Mouse (Mus musculus) adrenal gland (tissue): Measurements from ENCODE around the gene Srp14.

Experiments
- intact Hi-C: fragments of 180-260 bp; cut with DNase I; formaldehyde crosslinking; loops from one replicate; pipeline ENCODE4 v1.15.1; 2025

The Srp14 gene

DNA sequence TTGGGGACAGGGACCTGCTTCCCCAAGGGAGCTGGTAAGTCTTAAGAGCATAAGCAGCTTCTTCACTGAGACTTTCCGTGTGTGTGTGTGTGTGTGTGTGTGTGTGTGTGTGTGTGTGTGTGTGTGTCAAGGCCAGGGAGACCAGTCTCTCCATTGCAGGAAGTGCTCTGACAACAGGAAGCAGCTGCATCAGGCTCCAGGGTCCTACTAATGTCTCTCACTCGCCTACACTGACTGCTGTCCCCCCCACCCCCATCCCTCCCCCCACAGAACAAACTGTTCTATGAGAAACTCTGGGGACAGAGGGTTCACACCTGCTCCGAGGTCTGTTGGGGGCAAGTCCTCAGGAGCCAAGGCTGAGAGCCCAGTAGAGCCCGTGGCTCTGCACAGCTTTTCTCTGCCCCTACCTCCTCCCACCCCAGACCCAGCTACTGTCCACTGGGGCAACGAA lies 11.8 kb upstream of the Srp14 start:
- intact Hi-C loops: no loop called here

DNA sequence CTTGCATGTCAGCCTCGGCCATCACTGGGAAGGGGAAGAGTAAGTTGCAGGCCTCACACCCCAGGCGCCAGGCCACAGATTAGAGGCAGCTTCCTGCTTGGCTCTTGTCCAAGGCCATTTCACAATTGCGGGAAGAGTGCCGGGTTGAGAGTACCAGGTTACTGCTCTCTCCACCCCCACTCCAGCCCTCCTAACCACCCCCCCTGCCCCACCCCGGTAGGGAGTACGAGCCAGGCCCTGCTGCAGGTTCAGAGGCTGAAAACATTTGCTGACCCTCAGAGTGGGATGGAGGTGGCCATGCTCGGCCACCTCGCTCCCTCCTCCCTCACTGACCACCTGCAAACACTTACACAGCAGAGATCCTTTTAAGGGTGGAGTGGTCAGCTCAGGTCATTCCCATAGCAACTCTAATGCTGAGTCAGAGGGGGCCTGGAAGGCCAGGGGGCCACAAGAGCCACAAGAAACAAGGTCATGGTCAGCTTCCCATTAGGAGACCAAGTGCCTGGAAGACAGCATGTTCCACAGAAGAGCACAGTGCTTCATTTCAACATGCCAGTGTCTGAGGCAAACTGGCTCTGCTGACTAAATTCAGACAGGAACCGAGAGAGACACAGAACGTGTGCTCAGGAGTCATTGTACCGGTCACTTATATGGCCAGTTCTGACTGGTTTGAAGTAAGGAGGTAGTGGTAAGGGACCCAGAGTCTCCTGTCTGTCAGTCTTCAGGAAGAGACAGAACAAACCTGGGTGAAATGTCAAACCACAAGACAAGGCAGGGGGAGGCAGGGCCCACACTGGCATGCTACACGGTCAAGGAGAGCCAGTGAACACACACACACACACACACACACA lies 11.0 kb upstream of the Srp14 start:
- intact Hi-C loops: no loop called here

DNA sequence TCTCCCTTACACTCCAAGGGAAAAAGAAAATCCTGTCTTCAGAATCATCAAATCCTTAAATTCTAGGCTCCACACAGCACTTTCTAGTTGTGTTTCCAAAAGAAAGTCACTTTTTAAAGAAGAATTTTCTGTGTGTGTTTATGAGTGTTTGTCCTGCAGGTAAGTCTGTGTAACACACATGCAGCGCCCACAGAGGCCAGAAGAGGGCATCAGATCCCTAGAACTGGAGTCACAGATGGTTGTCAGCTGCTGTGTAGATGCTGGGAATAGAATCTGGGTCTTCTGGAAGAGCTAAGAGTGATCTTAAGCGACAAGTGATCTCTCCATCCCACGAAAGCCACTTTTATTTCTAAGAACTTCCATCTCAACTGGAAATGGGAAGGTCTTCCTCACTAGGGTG lies 8.3 kb upstream of the Srp14 start:
- intact Hi-C loops: loop anchor here (1.0 to 10.0 kb wide), 3 partner anchors 64 to 237 kb away; partner anchors contain the start of gene Plcb2

DNA sequence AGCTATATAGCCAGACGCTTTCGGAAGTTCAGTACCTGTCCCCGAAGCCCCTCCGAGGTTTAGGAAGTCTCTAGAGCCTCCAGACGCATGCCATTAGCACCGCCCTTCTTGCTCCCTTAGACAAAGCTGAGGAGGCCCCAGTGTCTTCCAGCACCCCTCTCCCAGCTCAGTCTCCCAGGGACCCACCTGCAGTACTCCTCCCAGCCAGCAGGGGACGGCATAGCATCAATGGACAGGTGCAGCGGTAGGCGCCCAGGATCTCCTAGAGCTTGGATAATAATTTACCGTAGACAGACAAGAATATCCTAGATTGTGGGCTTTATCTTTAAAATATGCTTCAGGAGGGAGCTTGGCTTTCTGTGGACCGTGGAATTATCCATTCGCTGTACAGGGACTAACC lies 7.4 kb upstream of the Srp14 start:
- intact Hi-C loops: loop anchor here (5.0 to 10.0 kb wide), 2 partner anchors 65 to 238 kb away; partner anchors contain the start of gene Plcb2

DNA sequence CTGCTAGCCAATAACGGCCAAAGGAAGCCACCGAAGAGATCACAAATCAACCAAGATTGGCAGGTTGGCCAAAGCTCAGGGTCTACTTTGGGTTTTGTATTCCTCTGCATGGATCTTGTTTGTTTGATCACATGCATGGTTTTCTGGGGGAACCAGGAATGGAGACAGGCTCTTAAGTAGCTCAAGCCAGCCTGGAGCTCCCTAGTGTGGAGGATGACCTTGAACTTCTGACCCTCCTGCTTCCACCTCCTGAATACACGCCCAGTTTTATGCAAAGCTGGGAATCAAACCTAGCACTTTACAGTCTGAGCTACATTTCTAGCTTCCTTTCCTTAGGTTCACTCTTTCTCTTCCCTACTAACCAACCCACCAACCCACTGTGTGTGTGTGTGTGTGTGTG lies 5.9 kb upstream of the Srp14 start:
- intact Hi-C loops: loop anchor here (5.0 to 10.0 kb wide), 2 partner anchors 67 to 239 kb away; partner anchors contain the start of gene Plcb2

DNA sequence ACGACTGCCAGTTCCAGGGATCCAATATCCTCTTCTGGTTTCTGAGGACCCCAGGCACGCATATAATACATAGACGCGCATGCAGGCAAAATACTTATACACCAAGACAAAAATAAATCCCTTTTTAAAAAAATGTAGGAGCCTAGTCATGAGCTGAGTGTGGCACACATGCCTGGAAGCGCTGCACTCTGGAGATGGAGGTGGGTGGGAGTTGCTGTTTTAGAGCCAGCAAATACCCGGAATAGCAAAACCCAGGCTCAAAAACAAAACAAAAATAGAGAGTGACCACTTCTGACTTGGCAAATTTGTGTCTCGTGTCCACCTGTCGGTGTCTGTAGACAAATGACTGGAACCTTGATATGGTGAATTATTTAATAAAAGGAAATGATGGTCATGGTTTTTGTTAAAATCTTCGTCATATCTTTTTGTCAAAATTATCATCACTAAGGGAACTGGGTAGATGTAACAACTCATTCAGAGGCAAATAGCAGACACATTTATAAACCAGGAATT lies 4.9 kb upstream of the Srp14 start:
- intact Hi-C loops: loop anchor here (10.0 kb wide), 1 partner anchor 240 kb away; the partner anchor contains the start of gene Plcb2

DNA sequence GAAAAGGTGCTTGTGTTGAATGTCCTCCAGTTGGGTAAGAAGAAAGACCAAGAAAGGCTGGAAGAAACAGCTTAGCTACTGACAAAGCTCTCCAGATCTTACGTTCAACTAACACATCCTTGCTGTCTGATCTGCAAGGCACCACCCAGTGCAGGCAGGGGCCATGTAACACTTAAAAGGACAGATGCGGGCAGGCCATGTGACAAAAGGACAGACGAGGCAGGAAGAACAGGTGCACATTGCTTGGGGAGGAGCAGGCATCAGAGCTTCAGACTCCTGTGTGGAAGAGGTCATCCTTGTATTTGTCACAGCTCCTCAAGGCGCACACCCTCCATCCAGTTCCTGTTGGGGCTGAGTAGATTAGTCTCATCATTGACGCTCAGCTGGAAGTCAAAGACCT lies 3.5 kb upstream of the Srp14 start:
- intact Hi-C loops: loop anchor here (10.0 kb wide), 1 partner anchor 242 kb away; the partner anchor contains the start of gene Plcb2

DNA sequence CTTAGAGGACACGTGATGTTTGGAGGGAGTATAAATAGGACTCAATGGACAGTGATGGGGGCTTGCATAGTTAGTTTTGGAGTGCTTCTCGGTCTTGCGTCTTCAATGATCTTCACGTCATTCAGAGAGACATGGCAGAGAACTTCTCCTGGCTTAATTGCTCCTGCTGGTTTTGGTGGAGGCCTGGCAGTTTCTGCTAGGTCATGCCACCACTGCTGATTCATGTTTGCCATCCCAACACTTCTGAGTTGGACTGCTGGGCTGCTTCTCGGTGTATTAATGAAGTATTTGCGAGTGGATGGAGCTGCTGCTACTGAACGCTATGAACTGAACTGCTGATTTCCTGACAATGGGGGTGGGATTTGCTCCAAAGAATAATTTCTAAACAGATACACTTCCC lies 1.4 kb upstream of the Srp14 start:
- intact Hi-C loops: loop anchor here (10.0 kb wide), 1 partner anchor 244 kb away; the partner anchor contains the start of gene Plcb2

DNA sequence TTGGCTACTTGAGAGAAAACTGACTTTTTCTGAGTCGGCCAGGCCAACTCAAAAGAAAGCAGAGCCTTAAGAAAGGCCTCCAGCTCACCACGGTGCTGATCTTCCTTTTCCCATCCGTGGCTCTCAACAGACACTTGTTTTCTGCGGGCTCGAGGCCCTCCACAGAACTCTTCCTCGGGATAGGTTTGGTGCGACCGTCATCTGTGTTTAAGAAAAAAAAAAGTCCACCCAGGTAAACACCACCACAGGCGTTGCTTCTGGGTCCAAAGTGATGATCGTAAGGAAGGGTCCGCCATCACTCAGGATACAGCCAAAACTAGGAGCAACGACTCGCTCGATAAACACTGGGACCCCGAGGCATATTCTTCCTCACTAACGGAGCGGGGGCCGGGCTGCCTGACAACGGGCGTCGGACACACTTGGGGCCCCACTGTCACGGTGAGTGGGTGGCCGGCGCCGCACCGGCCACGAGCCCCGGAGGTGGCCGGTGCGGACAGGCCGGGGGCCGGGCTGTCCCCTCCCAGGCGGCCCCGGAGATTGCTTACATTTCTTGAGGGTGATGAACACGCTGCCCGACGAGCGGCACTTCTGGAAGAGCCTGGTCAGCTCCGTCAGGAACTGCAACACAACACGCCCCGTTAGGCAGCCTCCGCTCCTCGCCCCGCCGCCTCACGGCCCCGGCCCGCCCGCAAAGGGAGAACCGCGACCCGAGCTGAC lies 520 bp downstream of the Srp14 start:
- intact Hi-C loops: no loop called here

DNA sequence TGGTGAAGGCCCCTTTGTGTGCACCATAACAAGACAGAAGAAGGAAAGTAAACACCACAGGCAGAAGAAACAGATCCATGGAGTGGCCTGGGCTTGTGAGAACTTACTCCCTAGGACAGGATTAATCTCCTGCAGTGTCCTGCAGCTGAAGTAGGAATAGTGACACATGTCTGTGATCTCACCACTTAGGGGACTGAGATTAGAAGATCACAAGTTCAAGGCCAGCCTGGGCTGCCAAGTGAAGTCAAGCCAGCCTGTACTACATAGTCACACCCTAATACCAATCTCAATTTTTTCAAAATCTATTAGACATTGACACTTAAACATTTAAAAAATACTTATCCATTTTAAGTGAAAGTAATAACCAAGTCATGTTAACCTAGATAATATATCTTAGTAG lies 11.2 kb downstream of the Srp14 start:
- intact Hi-C loops: no loop called here

DNA sequence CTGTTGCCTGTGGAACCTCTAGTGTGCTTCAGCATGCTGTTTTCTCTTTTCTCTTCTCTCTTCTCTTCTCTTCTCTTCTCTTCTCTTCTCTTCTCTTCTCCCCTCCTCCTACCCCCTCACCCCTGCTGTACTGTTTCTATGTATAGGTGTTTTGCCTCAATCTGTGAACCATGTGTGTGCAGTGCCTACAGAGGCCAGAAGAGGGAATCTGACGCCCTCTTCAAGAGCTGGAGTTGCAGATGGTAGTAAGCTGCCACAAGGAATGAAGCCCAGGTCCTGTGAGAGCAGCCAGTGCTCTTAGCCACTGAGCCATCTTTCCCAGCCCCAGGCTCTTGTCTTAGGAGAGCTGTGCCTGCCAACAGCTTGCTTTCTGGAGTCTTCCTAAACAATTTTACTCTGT lies 12.9 kb downstream of the Srp14 start:
- intact Hi-C loops: no loop called here

DNA sequence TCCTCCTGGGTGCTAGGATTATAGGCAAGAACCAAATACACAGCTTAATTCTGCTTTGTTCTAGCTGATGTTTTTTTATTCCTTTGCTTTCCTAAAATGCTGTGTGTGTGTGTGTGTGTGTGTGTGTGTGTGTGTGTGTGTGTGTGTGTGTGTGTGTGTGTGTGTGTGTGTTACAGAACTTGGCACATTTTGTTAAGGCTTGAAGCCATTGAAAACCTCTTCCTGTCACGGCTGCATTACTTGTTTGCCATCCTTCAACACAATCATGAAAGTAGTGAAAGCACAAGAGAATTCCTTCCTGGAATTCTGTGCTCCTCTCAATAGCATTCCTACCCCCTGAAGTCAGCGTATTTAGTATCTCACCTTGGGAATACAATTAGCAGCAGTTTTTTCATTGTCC lies 13.6 kb downstream of the Srp14 start:
- intact Hi-C loops: no loop called here

DNA sequence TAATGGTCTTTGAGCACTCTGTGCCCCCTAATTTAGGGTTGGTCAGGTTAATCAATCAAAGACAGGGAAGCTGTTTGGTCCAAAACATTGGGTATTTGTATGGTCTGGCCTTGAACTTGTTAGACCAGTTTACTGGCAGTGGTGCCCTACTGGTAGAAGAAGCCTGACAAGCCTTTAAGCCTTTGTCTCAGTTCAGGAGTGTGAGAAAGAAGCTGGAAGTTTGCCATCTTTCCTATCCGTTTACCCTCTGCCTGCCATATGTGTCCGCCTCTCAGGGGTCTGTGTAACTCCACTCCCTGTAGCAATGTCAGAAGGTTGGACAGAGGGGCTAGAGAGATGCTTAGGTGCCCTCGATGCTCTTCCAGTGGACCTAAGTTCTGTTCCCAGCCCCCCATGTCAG lies 15.1 kb downstream of the Srp14 start:
- intact Hi-C loops: no loop called here

DNA sequence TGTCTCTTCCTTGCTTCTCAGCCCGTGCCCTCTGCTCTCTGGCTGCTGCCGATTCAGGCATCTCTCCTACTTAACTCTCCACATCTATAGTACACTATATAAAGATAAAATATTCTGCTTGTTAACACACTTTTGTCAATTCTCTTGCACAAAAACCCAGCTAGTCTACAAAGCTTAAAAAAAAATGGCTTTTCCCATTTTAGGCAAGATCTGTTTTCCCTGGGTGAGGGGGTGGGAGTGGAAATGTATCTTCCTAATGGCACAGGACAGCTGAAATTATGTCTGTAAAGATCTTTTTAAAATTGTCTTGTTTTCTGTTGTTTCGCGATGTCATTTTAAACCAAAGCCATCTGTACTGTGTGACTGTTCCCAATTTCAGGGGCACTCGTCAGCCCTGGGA lies 16.0 kb downstream of the Srp14 start:
- intact Hi-C loops: no loop called here

DNA sequence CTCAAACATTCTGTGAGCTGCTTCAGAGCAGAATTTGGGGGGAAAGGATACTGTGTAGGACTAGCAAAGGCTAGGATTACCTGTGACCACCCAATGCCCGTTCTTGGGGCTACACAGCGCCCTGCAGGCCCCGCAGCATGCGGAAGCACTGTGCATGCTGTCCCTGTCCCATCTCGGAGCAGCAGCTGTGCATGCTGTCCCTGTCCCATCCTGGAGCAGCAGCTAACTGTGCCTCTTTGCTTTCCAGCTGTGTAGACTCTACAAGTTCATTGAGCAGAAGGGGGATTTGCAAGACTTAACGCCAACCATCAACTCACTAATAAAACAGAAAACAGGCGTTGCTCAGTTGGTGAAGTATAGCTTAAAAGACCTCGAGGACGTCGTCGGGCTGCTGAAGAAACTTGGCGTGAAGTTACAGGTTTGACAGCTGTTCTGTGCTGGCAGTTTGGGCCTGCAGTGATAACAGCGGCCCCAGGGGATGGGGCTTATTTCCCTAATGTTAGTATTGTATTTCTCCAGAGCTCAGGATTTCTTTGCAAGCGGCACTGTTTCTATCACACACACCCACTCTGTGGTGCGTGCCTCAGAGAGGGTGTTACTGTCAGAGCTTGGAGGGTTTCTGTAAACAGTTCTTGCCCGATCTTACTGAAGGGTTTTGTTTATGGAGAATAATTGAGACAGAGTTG lies 17.9 kb downstream of the Srp14 start:
- intact Hi-C loops: no loop called here

DNA sequence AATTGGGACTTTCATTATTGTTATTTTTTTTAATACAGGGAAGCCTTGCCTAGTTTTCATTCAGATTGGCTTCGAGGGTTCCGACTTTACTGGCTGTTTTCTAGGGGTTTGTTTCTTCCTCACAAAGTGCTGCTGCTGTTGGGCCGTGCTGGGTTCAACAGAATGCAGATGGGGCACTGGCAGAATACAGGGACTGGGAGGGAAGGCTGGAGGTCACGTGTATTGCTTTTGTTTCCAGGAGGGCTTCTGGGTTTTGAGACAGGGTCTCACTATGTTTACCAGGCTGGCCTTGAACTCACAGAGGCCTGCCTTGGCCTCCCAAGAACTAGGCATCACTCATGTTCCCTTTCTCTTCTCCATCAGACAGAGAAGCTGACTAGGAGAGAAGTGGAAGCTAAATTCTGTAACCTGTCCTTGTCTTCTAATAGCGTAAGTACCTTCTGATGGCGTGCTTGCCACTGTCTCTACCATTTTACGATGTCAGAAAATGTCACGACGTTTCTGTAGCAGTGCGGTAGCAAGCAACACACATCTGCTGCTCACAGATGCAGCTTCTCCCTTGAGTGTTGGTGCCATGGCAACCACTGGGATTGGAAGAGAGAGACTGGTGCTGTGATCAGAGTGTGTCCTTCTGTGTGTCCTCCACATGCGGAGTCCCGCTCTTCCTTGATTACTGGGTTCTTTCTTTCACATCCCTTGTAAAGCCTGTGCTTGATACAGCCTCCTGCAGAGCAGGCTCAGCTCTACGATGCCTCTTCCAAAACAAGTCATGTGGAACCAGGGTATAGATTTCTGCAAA lies 21.8 kb downstream of the Srp14 start:
- intact Hi-C loops: no loop called here

DNA sequence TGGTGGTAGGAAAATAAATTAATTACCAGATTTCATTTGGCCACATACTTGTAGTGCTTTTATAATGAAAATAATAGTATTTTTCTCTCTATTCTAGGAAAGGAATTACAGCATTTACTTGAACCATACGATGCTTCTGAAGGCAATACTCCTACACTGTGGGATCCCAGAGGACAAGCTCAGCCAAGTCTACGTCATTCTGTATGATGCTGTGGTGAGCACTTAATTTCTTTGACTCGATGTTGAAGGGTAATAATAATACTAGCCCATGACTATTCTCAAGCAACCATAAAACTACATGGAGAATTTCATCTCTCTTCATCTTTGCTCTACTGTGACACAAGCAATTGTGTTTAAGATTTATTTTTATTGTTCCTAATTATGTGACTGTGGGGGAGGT lies 22.5 kb downstream of the Srp14 start:
- intact Hi-C loops: no loop called here

DNA sequence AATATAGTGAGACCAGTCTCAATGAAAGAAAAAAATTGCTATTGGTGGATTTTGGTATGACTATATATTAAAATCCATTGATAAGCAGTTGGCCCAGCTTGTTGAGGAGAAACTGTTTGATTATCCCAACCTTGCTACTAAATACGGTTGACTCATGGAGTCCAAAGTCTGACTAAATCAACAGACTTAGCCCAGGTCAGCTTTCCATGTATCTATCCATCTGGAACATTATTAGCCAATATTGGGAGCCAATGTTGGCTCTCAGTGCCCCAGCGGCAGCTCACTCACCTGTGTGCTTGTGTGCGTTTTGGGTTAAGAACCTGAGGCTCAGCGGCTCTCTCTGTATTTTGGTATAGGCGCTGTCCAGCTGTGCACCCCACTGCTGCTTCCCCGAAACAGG lies 28.5 kb downstream of the Srp14 start:
- intact Hi-C loops: no loop called here

DNA sequence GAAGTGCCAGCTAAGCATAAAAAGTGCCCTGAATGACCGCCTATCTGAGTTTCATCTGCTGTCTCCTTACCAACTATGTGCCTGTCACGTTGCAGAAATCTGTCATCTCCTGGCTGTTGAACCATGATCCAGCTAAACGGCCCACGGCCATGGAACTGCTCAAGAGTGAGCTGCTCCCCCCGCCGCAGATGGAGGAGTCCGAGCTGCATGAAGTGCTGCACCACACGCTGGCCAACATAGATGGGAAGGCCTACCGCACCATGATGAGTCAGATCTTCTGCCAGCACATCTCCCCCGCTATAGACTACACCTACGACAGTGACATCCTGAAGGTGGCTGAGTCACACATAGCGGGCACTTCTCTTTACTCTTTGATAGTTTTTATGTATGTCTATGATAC lies 31.3 kb downstream of the Srp14 start:
- intact Hi-C loops: no loop called here
